Mouse (Mus musculus) heart, adult 8-10 months (tissue): ENCODE results near the gene Eif4h. TPM values are rescaled to one million over a fixed set of nuclear protein-coding genes. Genes with fewer than 3 reads are reported as not detected.

Experiments
- DNase-seq: peaks from one replicate; pipeline ENCODE4 v3.0.0; 2022; ENCODE audit warnings: low spot score
- total RNA-seq, 4 experiments: library from RNA; stranded (reverse); gene quantifications; 2 replicates each; pipeline ENCODE4 v1.2.4; 2022

Gene Eif4h
- 100 to 1,000 TPM; 124 to 141 (median 129) TPM for total RNA-seq

DNA sequence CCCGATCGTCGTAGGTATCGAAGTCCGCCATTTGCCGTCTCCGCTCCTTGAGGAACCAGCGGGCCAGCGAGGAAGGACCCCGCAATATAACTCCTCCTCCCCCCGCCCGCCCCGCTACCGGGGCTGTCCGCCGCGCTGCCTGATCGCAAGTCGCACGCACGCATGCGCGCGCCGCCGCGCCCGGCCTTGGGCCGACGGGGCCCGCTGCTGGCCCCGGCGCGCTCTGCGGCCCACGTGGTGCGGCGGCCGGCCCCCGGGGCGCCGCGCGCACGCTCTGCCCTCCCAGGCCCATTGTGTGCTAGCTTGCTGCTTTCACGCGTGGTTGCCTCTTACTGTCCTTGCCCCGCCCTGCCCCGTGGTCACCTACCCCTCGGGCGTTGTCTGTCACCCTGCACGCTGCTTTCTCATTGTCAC, at the start of gene Eif4h:
TSS of gene Eif4h (minus strand) at position 222 of the 414 bp plus-strand sequence.
- peak; percentile 95 for DNase-seq

DNA sequence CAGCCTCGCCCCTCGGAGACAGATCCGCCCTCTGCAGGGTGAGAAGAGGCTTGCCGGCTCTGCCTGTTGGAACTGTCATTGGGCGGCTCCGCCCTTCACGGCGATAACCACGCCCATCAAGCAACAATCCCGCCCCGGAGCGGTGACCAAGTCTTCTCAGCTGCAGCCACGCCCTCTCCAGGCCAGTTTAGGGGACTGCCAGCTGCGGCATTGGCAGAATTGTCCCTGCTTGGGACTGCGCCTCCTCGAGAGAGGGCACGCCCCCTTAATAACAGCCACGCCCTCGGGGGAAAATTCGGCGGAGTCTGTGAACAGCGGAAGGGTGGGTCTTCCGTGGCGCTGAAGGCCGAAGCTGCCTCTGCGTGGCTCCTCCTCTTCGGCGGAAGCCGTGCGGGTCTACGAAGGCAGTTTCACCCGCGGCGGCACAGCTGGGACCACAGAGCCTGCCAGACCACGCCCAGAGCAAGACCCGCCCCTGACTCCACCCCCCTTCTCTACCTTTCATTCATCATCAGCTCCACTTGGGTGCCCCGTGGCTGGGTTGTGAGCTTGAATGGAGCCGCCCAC, 49.5 kb upstream of the Eif4h start:
- DNase-seq: peak; percentile 100

DNA sequence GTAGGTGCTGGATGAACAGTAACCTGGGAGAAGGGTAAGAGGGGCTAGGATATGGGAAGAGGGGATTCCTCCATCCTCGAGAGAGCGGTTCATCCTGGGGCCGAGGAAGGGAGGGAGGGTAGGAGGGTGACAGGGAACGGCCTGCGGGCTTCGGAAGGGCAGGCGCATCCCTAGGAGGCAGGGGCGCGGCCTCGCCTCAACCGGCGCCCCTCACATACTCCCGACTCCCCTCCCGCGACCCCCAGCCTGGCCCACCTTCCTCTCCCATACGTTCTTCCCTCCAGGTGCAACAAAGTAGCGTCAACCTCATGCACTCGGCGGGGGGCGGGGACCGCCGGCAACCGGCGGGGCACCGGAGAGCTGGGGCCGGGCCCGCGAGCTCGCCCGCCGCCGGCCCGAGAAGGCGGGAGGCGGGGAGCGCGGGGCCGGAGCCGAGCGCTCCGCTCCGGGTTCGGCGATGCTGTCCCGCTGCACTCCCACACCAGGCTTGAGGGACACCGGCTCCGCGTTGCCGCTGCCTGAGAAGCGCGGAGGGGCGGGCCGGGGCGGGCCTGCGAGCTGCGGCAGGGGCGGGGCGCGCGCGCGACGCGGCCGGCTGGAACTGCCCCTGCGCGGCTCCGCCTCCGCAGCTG, 48.9 kb upstream of the Eif4h start, which contains the start of gene Limk1:
TSS of gene Limk1 (minus strand) at position 513 of the 632 bp plus-strand sequence.
- DNase-seq: no peak

GRCm38 (mm10) chr5:134687187-134687586, 47.9 kb upstream of the Eif4h start:
- no peak for DNase-seq

GRCm38 (mm10) chr5:134686541-134686940, 47.3 kb upstream of the Eif4h start:
- DNase-seq: no peak

DNA sequence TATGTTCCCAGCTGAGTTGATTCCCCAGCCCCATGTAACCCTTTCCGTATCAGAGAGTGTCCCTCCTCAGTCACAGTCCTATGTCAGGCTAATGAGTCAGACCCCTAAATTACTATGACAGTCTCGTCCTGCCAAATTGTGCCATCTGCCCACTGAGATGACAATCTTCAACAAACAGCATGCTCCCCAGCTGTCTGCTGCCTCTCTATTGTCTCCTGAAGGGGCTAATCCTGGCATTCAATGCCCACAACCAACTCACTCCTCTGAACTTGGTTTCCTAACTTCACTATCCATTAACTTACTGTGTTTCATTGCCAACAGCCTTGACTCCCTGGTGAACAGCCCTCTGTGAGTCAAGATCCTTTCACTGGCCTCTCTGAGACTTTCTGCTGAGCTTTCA, 45.1 kb upstream of the Eif4h start:
- no peak for DNase-seq

DNA sequence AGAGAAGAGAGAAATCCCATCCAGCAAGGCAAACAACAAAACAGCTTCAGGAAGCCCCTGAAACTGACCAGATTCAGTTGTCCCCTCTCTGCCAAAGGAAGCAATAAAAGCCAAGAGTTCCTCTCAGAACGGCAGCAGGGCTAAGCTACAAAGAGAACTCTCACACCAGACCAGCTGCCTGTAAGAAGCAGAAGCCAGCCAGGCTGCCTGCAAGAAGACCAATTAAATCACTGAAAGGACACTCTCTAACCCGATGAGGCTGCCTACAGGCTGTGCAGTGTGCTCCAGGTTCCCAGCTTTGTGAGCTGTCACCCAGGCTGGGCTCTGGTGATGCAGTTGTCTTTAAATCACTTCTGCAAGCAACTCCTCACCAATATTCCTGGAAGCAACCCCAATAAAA, 44.5 kb upstream of the Eif4h start:
- DNase-seq: no peak

GRCm38 (mm10) chr5:134680238-134680637, 40.9 kb upstream of the Eif4h start:
- DNase-seq: no peak

DNA sequence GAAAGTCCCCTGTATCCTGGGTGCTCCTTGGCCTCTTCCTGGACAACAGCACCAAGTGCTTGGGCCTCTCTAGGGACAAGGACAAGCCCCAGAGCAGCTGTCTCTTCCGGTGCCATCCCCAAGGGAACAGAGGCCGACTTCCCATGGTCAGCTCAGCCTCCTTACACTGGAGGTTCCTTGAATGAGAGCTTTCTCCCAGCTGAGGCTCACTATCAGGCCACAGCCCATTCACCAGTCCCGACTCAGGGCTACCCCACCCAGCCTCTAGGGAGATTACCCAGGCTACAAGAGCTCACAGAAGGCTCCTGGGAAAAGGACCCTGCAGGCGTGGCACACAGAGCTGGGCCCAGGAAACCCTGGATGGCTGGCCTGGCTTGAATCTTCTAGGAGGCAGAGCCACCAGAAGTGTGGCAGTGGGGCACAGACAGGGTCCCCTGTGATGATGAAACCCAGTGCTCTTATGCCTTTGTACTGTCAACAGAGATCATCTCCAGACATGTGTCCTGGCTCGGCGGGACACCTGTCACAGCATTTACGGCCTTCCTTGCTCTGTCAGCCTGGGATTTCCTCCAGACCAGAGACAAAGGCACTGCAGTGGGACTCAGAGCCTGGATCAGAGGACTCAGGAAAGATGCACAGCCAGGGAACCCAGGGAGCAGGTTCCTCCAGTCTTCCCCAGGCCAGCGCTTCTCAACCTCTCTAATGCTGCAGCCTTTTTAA, 39.7 kb upstream of the Eif4h start:
- no peak for DNase-seq

- DNase-seq: peak; percentile 65
These were observed 38.7 kb upstream of the Eif4h start for GRCm38 (mm10) chr5:134678031-134678430.

DNA sequence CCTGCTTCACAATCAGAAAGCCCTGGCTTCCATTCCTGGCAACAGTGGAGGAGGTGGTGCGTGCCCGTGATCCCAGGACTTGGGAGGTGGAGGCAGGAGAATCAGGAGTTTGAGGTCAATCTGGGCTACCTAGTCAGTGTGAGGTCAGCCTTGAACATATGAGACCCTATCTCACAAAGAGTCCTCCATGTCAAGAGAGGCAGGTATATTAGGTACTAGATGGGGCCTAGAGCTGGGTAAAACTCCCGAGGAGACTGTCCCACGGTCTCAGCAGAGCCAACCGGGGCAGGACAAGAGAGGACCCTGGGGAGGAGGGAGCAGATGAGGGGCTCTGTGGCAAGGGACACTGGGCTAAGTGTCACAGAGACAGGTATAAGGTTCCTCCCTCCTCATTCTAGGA, 38.2 kb upstream of the Eif4h start:
- DNase-seq: no peak

DNA sequence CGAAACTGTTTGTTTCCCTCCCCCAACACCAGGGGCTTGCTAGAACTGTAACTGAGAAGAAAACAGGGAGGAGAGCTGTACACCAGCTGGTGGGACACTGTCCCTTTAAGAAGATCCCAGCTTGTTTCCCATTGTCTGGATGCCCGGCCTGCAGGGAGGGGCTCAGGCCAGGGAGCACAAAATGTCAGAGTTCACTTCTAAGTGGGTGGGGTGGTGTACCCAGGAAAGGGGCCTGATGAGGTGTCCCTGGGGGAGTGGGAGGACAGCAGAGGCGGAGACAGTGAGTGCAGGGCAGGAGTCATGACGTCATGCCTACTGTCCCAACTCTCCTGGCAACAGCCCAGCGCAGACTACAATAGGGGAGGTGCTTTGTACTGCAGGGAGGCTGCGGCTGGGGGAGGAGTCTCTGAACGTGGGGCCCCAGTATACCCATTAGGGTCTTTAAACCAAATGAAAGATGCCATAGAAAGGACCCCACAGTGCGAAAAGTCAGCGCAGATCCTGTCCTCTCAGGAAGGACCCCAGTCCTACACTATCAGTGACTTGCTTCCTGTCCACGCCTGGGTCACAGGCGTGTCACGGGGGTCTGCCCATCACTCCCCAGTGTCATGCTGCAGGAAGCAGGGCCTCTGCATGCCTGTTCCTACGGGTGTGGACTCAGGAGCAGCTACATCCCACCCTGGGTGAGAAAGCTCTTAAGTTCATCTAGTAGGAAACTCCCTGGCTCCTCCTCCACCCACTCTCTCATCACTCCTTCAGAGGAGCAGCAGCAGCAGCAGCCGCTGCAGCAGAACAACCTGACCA, 36.9 kb upstream of the Eif4h start:
- peak; percentile 91 for DNase-seq

- no peak for DNase-seq
These were observed 35.7 kb upstream of the Eif4h start for GRCm38 (mm10) chr5:134674977-134675376.

GRCm38 (mm10) chr5:134672611-134673010, 33.3 kb upstream of the Eif4h start:
- DNase-seq: no peak

DNA sequence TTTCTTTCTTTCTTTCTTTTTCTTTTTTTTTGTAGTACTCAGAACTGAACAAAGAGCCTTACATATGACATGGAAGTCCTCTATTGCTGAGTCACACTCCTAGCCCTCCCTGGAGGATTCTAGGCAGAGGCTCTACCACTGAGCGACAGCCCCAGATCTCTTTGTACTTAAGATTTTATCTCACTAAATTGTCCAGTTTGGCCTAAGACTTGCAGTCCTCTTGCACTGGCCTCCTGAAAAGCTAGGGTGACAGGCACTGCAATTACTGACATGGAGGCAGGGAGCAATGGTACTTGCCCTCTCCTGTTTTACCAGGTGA, 32.9 kb upstream of the Eif4h start:
- no peak for DNase-seq

GRCm38 (mm10) chr5:134671335-134672197, 32.3 kb upstream of the Eif4h start:
- DNase-seq: no peak

DNA sequence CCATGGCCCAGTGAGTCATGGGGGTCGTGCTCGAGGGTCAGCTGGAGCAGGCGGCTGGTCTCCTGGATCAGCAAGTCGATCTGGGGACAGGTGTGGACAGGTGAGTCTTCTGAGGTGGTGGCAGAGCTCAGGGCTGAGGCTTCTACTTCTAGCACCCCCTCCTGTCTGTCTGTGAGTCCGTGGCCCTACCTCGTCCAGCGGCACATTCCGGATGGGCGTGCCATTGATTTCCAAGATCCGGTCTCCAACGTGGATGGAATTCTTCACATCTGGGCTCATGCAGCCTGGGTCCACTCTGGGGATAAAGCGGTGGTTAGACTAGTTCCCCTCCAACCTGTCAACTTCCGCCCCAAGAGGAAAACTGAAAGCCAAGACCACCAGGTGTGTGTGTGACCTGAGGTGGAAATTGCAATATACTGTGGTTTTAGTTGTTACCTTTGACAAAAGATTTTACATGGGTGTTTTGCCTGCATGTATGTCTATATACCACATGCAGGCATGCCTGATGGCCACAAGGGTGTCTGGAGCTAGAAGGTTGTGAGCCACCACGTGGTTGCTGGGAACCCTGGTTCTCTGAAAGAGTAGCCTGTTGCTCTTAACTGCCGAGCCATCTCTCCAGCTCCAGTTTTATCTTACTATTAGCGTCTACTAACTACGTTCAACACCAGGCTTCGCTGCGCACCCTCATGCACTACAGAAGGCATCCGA, 29.9 kb upstream of the Eif4h start:
- no peak for DNase-seq

GRCm38 (mm10) chr5:134668495-134668894, 29.2 kb upstream of the Eif4h start:
- no peak for DNase-seq

GRCm38 (mm10) chr5:134656708-134657107, 17.4 kb upstream of the Eif4h start:
- no peak for DNase-seq

GRCm38 (mm10) chr5:134652015-134652414, 12.7 kb upstream of the Eif4h start:
- DNase-seq: no peak

- DNase-seq: no peak
These were observed 11.6 kb upstream of the Eif4h start for GRCm38 (mm10) chr5:134650926-134651325.
